Mouse (Mus musculus) lung, postnatal 10 days (tissue): ENCODE data around the gene Gm8300.
"Not testable (repeated sequence)": the region's sequence is repeated elsewhere in the genome, so short reads cannot be mapped to it uniquely, and the experiment has no call there.

Source experiments
- DNase-seq: peaks from one replicate; pipeline ENCODE4 v3.0.0; 2021

Gene Gm8300

GRCm38 (mm10) chr12:87514016-87514415 is at the start of gene Gm8300:
Gm8300 (plus strand) TSS chr12:87514316.
- not testable (repeated sequence) for DNase-seq

GRCm38 (mm10) chr12:87464678-87465297 is 49.3 kb upstream of the Gm8300 start:
- DNase-seq = no peak

- no peak for DNase-seq
Measured at GRCm38 (mm10) chr12:87470263-87471136, 43.6 kb upstream of the Gm8300 start.

GRCm38 (mm10) chr12:87471421-87471963 is 42.6 kb upstream of the Gm8300 start:
- DNase-seq = no peak

GRCm38 (mm10) chr12:87471964-87472786 is 41.9 kb upstream of the Gm8300 start, which contains the start of gene Snw1:
Snw1 (minus strand) TSS chr12:87472274.
- DNase-seq = peak; percentile 96

GRCm38 (mm10) chr12:87474756-87475155 is 39.4 kb upstream of the Gm8300 start:
- no peak for DNase-seq

GRCm38 (mm10) chr12:87482482-87482881 is 31.6 kb upstream of the Gm8300 start:
- DNase-seq = not testable (repeated sequence)

- DNase-seq = not testable (repeated sequence)
Measured at GRCm38 (mm10) chr12:87488683-87489082, 25.4 kb upstream of the Gm8300 start.

GRCm38 (mm10) chr12:87494421-87494820 is 19.7 kb upstream of the Gm8300 start, which contains the start of gene Gm5788:
Gm5788 (plus strand) TSS chr12:87494721.
- not testable (repeated sequence) for DNase-seq

GRCm38 (mm10) chr12:87519616-87520015 is 5.5 kb downstream of the Gm8300 start:
- not testable (repeated sequence) for DNase-seq

- no peak for DNase-seq
Measured at GRCm38 (mm10) chr12:87543927-87544326, 29.8 kb downstream of the Gm8300 start.

GRCm38 (mm10) chr12:87550628-87551027 is 36.5 kb downstream of the Gm8300 start:
- not testable (repeated sequence) for DNase-seq
